Mouse (Mus musculus): ENCODE data around the gene Notum. TPM values are rescaled to one million over a fixed set of nuclear protein-coding genes. Genes with fewer than 3 reads are reported as not detected.

Gene Notum
- not detected for total RNA-seq (2023)

GRCm38 (mm10) chr11:120661076-120661460, at the start of gene Notum:
Notum (minus strand) TSS chr11:120661175.

GRCm38 (mm10) chr11:120672687-120673593, 12.0 kb upstream of the Notum start, which contains the start of gene Aspscr1:
Aspscr1 (plus strand) TSS chr11:120672973.

GRCm38 (mm10) chr11:120648001-120648476, 12.9 kb downstream of the Notum start, which contains the start of gene Myadml2:
Myadml2 (minus strand) TSS chr11:120648158.

GRCm38 (mm10) chr11:120643601-120643987, 17.4 kb downstream of the Notum start, which contains the start of gene Pycr1:
Pycr1 (minus strand) TSS chr11:120643769.

GRCm38 (mm10) chr11:120633520-120634343, 27.2 kb downstream of the Notum start, which contains the start of gene Mafg:
Mafg (minus strand) TSS chr11:120633600.

GRCm38 (mm10) chr11:120625152-120625775, 35.7 kb downstream of the Notum start, which contains the start of gene Sirt7:
Sirt7 (minus strand) TSS chr11:120625240.

GRCm38 (mm10) chr11:120617519-120618112, 43.4 kb downstream of the Notum start, which contains the start of gene Pcyt2:
Pcyt2 (minus strand) TSS chr11:120617936.

GRCm38 (mm10) chr11:120608241-120609034, 52.5 kb downstream of the Notum start, which contains the start of gene Npb:
Npb (plus strand) TSS chr11:120608477.

Other genes with a start within 250 kb of the Notum start
- gene Nploc4, start 223.5 kb downstream of the Notum start, total RNA-seq (2023): 10 to 100 TPM; 61.3 to 61.5 TPM
- gene Tspan10, start 218.5 kb downstream of the Notum start, total RNA-seq (2023): 10 to 100 TPM; 10.1 to 87.3 TPM
- under 1 TPM in 1 of 2 experiments, not detected in 1; 0.55 TPM for gene Pde6g, start 207.7 kb downstream of the Notum start, total RNA-seq (2023)
- 1 to 10 TPM; 6.0 TPM for gene Oxld1, start 203.1 kb downstream of the Notum start, total RNA-seq (2023)
- gene Ccdc137, start 203.1 kb downstream of the Notum start, total RNA-seq (2023): 10 to 100 TPM; 33.7 to 40.9 TPM
- gene Arl16, start 193.6 kb downstream of the Notum start, total RNA-seq (2023): 10 to 100 TPM; 14.0 to 17.5 TPM
- gene Mrpl12, start 176.6 kb downstream of the Notum start, total RNA-seq (2023): 10 to 100 TPM; 39.9 to 42.8 TPM
- gene Slc25a10, start 169.3 kb downstream of the Notum start, total RNA-seq (2023): 10 to 100 TPM; 11.3 to 13.5 TPM
- gene Gcgr, start 130.5 kb downstream of the Notum start, total RNA-seq (2023): not detected
- 10 to 100 TPM; 41.4 to 41.6 TPM for gene Mcrip1, start 111.4 kb downstream of the Notum start, total RNA-seq (2023)
- gene Ppp1r27, start 110.0 kb downstream of the Notum start, total RNA-seq (2023): not detected
- gene P4hb, start 87.9 kb downstream of the Notum start, total RNA-seq (2023): 100 to 1,000 TPM; 159 to 168 TPM
- gene Arhgdia, start 79.6 kb downstream of the Notum start, total RNA-seq (2023): 100 to 1,000 TPM; 410 to 436 TPM
- gene Alyref, start 62.8 kb downstream of the Notum start, total RNA-seq (2023): 100 to 1,000 TPM; 112 to 138 TPM
- gene Anapc11, start 62.8 kb downstream of the Notum start, total RNA-seq (2023): 10 to 100 TPM; 80.1 to 83.9 TPM
- 1 to 10 TPM; 2.4 to 4.5 TPM for gene Npb, start 52.7 kb downstream of the Notum start, total RNA-seq (2023)
- gene Pcyt2, start 43.2 kb downstream of the Notum start, total RNA-seq (2023): 100 to 1,000 TPM; 131 to 143 TPM
- gene Sirt7, start 35.9 kb downstream of the Notum start, total RNA-seq (2023): 100 to 1,000 TPM; 132 to 138 TPM
- 10 to 100 TPM; 26.8 to 34.7 TPM for gene Mafg, start 27.6 kb downstream of the Notum start, total RNA-seq (2023)
- gene Pycr1, start 17.4 kb downstream of the Notum start, total RNA-seq (2023): 1 to 10 TPM; 1.8 to 2.8 TPM
- gene Myadml2, start 13.0 kb downstream of the Notum start, total RNA-seq (2023): not detected
- 100 to 1,000 TPM; 100 to 106 TPM for gene Aspscr1, start 11.8 kb upstream of the Notum start, total RNA-seq (2023)
- gene Cenpx, start 52.6 kb upstream of the Notum start, total RNA-seq (2023): 10 to 100 TPM; 32.7 to 35.1 TPM
- gene Lrrc45, start 52.8 kb upstream of the Notum start, total RNA-seq (2023): 10 to 100 TPM; 32.4 to 37.7 TPM
- gene Rac3, start 60.3 kb upstream of the Notum start, total RNA-seq (2023): 1 to 10 TPM in 1 of 2 experiments, not detected in 1; 1.4 TPM
- gene Dcxr, start 66.1 kb upstream of the Notum start, total RNA-seq (2023): under 1 TPM in 1 of 2 experiments, not detected in 1; 0.89 TPM
- gene Cbr2, start 70.9 kb upstream of the Notum start, total RNA-seq (2023): not detected
- gene Hmga1b, start 101.6 kb upstream of the Notum start, total RNA-seq (2023): 10 to 100 TPM; 25.4 to 31.0 TPM
- gene Rfng, start 123.0 kb upstream of the Notum start, total RNA-seq (2023): 10 to 100 TPM; 16.4 to 16.7 TPM
- 10 to 100 TPM; 73.1 to 93.6 TPM for gene Gps1, start 123.1 kb upstream of the Notum start, total RNA-seq (2023)
- 10 to 100 TPM; 53.5 to 62.9 TPM for gene Dus1l, start 135.2 kb upstream of the Notum start, total RNA-seq (2023)
- 100 to 1,000 TPM; 154 to 171 TPM for gene Fasn, start 163.4 kb upstream of the Notum start, total RNA-seq (2023)

Data from T-cell, adult 66 days (primary cell).